Mouse (Mus musculus) heart, postnatal 14 days (tissue): ENCODE results near the gene Cpox. TPM values are rescaled to one million over a fixed set of nuclear protein-coding genes. Genes with fewer than 3 reads are reported as not detected.

Source experiments
- DNase-seq, 2 experiments: peaks; one replicate each; pipeline ENCODE4 v3.0.0; 2021 to 2022
- intact Hi-C: fragments of 180-260 bp; cut with DNase I; formaldehyde crosslinking; loops from one replicate; pipeline ENCODE4 v1.15.1; 2025
- long read RNA-seq, 2 experiments: library from polyadenylated mRNA; stranded (forward); transcript quantifications; one replicate each; pipeline ENCODE4 v2.0.0; 2021
- total RNA-seq, 2 experiments: library from RNA; stranded (reverse); gene quantifications; 2 replicates each; pipeline ENCODE4 v1.2.3; 2021

Cpox gene
- total RNA-seq, result 10 to 100 TPM; 29.3 to 30.6 TPM
- long read RNA-seq, experiment 1, transcript Cpox-201 (7 exons, 3,097 nt), result major isoform, 32 of 35 reads
- long read RNA-seq, experiment 1, partial matches to known transcripts, result 1 of 35 reads
- long read RNA-seq, experiment 1, other reads (novel, unspliced or antisense), result 2 of 35 reads
- long read RNA-seq, experiment 2, transcript Cpox-201 (7 exons, 3,097 nt), result major isoform, 24 of 25 reads
- long read RNA-seq, experiment 2, partial matches to known transcripts, result 0 of 25 reads
- long read RNA-seq, experiment 2, other reads (novel, unspliced or antisense), result 1 of 25 reads

DNA sequence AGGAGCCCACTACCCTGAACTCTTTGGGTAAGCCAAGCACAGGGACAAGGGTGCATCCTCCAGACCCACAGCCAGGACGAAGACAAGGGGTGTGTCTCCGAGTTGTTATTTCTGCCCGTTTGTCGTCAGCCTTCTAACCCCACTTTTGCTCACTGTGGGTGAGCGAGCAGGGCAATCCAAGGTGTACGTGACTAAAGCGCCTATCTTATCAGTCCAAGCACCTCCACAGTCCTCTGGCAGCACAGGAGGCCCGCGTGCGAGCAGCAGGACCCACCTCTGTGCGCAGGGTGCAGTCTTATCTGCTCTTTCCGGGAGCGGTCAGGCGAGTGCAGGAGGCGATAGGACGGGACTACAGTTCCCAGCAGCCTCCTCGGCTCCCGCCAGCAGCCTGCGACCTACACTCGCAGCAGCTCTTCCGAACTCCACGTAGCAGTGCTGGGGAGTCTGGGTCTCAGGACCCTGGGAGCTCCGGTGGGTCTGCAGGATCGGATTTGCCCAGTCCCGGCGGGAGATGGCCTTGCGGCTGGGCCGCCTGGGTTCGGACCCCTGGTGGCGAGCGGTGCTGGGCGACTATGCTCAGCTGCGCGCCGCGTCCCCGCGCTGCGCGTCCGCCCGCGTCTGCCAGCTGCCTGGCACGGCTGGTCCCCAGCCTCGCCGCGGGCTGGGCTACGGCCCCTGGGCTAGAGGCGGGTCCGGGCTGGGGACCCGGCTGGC is at the start of gene Cpox:
Gene Cpox (plus strand): TSS at position 376 of the 714 bp plus-strand sequence.
- intact Hi-C loops, result loop anchor here (2.0 to 10.0 kb wide), 2 partner anchors 59 to 375 kb away; no protein-coding TSS in a partner anchor
- DNase-seq, result peak; percentile 79 to 80

DNA sequence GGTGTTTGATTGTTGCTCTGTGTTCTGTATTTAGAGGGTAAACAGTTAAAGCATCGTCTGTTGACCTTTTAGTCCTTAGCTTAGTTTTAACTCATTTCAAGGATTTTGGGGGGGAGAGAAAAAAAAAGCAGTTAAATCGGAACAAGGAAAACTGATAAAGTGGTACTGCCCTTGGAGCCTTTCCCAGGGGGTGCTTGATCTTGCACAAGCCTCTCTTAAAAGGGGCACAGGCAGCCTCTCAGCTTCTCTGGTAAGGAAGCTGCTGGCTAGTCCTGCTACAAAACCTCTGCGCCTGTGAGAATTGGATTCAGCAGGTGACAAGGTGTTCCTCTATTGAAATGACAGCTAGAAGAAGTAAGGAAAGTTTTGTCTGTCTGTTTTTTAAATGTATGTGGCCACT is 47.7 kb upstream of the Cpox start:
- DNase-seq, result no peak
- intact Hi-C loops, result loop anchor here (5.0 kb wide), 1 partner anchor 100 kb away; the partner anchor contains the start of gene St3gal6

DNA sequence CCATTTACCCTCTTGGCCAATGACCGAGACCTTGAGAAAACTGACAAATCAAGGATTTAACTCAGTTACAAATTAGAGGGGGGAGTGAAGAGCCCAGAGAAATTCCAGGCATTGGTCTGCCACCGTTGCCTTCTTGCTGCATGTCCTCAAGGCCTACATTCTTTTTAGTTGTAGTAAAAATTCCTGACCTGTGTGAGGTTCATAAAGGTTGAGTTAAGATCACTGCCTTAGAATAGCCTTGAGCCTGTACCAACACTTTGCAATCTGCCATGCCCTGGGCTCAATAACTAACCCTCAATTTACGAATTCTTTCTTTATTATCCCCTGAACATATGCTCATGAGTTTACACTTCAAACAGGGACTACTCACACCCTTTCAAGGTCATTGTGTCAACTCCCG is 47.0 kb upstream of the Cpox start:
- DNase-seq, result no peak
- intact Hi-C loops, result loop anchor here (5.0 kb wide), 1 partner anchor 101 kb away; the partner anchor contains the start of gene St3gal6

GRCm38 (mm10) chr16:58623944-58624343 is 46.1 kb upstream of the Cpox start:
- intact Hi-C loops, result loop anchor here (1.0 to 5.0 kb wide), 3 partner anchors 102 to 325 kb away; partner anchors contain the start of gene St3gal6
- peak; percentile 16 to 55 for DNase-seq

GRCm38 (mm10) chr16:58627597-58628335 is 42.3 kb upstream of the Cpox start:
- DNase-seq, result no peak
- intact Hi-C loops, result loop anchor here (5.0 kb wide), 3 partner anchors 35 to 775 kb away; no protein-coding TSS in a partner anchor

DNA sequence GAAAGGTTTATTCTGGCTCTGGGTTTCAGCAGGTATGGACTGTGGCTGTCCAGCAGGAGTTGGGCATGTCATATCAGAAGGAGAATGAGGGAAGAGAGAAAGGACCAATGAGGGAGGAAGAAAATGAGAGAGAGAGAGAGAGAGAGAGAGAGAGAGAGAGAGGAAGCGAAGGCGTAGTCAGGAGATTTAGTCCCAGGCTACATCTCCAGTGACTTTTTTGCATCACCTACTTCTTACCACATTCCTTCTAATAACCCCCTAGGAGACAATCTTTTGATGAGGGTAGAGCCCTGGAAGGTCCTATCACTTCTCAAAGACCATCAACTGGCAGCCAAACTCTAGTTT is 41.8 kb upstream of the Cpox start:
- intact Hi-C loops, result loop anchor here (5.0 kb wide), 3 partner anchors 34 to 774 kb away; no protein-coding TSS in a partner anchor
- no peak for DNase-seq

GRCm38 (mm10) chr16:58628968-58629367 is 41.1 kb upstream of the Cpox start:
- intact Hi-C loops, result loop anchor here (5.0 kb wide), 3 partner anchors 33 to 773 kb away; no protein-coding TSS in a partner anchor
- DNase-seq, result no peak

DNA sequence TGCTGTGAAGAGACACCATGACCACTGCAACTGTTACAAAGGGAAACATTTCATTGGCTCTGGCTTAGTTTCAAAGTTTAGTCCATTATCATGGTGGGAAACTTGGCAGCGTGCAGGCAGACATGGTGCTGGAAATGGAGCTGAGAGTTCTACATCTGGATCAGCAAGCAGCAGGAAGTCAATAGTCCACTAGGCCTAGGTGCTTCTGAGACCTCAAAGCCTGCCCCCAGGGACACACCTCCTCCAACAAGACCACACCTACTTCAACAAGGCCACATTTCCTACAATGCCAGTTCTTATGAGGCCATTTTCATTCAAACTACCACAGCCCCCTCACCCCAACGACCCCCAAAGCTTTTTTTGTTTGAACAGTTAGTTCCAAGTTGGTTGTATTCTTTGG is 40.4 kb upstream of the Cpox start:
- intact Hi-C loops, result loop anchor here (5.0 kb wide), 3 partner anchors 33 to 773 kb away; no protein-coding TSS in a partner anchor
- DNase-seq, result no peak

DNA sequence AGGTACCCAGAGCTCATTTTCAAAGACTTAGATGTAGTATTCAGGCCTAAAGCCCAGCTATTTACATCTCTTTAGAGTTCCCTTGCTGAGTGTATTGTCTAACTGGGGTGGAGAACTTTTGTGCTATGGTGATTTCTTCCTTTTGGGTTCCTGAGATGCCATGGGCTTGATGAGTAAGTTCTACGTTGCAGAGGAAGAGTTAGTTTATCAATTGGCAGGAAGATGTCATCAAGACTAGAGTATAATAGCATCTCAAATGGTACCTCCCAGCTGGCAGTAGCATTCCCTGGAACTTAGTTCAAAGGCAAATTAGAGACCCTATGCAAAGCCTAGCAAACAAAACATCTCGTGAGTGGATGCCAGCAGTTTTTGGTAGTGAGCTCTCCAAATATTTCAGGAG is 34.2 kb upstream of the Cpox start:
- intact Hi-C loops, result no loop called here
- DNase-seq, result no peak

DNA sequence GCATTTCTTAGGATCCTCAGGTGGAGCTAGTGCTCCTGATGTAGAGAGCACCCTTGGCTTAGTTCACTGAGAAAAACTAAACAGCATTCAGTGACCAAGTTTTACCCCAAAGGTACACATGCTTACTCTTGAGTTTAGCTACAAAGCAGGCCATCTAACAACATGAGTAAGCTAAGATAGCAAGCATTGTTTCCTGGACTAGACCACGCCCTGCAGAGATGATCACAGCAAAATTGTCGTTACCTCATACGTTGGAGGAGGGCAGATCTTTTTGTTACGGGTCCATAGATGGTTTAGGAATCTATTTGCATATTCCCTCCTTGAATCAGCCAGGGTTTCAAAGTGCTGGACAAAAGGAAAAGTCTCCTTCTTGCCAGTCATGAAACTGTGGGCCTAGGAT is 32.6 kb upstream of the Cpox start:
- intact Hi-C loops, result no loop called here
- DNase-seq, result no peak

DNA sequence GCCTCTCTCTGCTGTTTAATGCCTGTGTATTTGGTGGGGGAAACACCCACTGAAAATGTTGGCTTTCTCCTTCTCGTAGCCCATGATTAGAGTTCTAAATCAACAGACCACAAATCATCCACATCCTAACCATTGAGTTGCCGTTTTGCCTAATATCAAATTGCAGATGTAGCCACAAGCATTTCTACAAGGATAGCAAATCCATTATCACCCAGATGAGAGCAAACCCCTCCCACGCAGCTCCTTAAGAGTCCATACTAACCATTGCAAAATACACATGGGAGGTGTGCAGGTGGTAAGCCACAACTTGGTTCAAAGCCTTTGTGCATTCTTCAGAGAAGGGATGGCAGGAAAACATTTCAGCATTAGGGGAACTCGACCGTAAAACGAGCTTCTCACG is 32.1 kb upstream of the Cpox start:
- intact Hi-C loops, result no loop called here
- DNase-seq, result no peak

DNA sequence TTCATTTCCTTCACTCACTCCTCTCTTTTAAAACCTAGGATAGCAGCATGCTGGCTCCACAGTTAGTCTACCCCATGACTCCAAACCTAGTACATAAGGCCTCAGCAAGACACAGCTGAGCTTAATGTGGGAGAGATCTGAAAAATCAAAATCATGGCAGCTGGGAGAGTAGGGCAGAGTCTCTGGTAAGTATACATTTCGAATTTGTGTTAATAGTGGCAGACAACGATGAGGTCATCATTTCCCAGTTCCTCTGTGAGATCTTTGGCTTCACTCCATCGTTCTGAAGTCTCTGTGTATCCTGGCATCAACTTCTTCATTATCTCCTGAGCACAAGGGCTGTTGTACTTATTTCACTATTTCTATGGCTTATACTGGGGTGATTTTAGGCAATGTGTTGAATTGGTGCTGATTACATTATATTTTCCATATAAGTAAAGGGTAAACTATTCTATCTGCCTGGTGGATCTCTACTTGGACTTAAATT is 31.4 kb upstream of the Cpox start, which contains the start of gene E330017A01Rik:
Gene E330017A01Rik (minus strand): TSS at position 51 of the 487 bp plus-strand sequence.
- intact Hi-C loops, result no loop called here
- DNase-seq, result no peak

GRCm38 (mm10) chr16:58649979-58650378 is 20.1 kb upstream of the Cpox start:
- DNase-seq, result no peak
- intact Hi-C loops, result no loop called here

DNA sequence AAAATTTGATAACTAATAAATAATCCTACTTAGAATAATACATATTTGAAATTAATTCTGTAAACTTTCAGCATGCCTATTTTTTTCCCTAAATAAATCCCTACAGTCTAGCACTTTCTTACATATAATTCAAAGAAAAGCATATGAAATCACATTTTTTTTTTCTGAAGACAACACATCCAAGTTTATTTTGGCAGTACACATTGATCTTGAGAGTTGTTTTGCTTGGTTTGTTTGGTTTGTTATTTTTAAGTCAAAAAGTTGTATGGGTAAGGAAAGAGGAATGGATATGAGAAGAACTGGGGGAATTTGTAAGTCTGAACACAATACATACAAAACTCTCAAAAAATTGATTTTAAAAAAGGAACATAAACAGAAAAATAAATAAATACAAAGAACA is 14.3 kb upstream of the Cpox start:
- intact Hi-C loops, result no loop called here
- no peak for DNase-seq

DNA sequence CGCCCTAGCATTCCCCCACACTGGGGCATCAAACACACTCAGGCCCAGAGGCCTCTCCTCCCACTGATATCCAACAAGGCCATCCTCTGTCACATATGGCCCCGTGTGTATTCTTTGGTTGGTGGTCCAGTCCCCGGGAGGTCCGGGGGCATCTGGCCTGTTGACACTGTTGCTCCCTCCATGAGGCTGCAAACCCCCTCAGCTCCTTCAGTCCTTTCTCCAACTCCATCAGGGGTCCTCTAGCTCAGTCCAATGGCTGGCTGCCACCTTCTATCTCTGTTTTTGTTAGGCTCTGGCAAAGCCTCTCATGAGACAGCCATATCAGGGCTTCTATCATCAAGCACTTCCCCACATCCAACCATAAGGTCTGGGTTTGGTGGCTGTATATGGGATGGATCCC is 13.6 kb upstream of the Cpox start:
- DNase-seq, result no peak
- intact Hi-C loops, result no loop called here

DNA sequence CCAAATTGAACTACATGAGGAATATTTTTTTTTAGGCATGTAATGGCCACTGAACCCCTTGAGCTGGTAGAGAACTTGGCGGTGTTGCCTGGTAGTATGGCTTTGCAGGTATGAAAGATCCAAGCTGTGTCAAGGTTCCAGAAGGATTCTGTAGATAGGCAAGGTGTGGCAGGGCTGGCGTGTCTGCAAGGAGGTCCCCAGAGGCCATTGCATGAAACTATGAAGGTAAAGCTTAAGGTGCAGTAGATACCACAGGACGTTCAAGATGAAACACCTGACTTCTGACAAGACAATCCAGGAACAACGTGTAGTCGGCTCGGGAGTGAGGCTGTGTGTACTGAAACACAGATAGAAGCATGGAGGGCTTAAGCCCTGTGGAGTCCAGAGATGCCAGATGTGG is 11.4 kb upstream of the Cpox start:
- DNase-seq, result no peak
- intact Hi-C loops, result no loop called here

DNA sequence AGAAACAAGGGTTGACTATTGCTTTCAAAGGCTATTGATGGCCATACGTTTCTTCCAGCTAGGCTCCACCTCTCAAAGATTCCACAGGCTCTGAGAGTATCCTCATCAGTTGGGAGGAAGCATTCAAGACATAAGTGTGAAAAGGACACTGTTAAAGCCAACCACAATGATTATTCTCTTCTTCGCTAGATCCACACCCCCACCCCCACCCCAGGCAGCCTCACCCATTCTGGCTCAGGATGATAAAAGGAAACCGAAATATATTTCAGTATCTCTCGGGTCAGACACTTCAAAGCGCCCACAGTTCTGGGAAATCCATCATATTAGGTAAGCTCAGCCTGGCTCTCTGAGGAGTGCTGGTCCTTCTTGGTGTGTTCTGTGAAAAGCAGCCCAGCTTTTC is 8.3 kb upstream of the Cpox start:
- DNase-seq, result no peak
- intact Hi-C loops, result loop anchor here (5.0 to 10.0 kb wide), 3 partner anchors 35 to 367 kb away; no protein-coding TSS in a partner anchor

GRCm38 (mm10) chr16:58662287-58662791 is 7.8 kb upstream of the Cpox start:
- intact Hi-C loops, result loop anchor here (5.0 to 10.0 kb wide), 3 partner anchors 35 to 368 kb away; no protein-coding TSS in a partner anchor

DNA sequence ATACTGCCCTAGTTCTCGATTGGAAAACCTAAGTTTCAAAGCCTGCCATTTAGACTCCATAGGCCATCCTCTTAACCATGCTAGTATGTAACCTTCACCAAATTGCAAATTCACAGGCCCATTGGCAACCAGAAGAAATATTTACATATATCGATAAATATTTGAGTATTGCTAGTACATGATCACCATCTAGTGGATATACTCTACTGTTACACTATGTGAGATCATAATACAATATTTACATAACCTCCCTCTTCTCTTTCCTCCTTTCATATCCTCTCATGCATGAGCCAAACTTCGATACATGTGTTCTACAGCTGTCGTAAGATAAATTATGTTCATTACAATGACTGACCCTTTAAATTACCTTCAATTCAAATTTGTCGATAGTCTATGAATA is 7.1 kb upstream of the Cpox start:
- intact Hi-C loops, result loop anchor here (5.0 to 10.0 kb wide), 3 partner anchors 36 to 368 kb away; no protein-coding TSS in a partner anchor
- no peak for DNase-seq

More at GRCm38 (mm10) chr16:58662287-58662791, 7.8 kb upstream of the Cpox start:
- no peak for DNase-seq

DNA sequence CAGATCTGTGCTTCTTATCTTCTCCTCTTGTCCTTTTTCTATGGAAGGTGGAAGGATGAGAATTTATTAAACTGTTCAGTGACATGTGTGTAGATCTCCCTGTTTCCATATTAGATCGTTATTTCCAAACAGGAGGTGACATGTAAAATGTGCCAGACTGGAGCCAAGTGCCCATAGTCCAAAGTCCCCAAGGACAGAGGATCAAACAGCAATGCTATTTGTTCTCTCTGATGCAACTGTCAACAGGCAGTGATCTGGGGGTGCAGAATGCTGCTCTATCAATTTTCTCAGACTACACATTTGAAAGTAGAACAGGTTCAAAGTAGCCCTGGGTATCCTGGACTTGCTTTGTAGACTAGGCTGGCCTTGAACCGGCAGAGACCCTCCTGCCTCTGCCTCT is 6.3 kb upstream of the Cpox start:
- DNase-seq, result no peak
- intact Hi-C loops, result loop anchor here (5.0 to 10.0 kb wide), 3 partner anchors 37 to 369 kb away; no protein-coding TSS in a partner anchor
